Mouse (Mus musculus): ENCODE data around the gene Hoga1.

- no peak for TF ChIP-seq FLI1 (IDR thresholded peaks at IDR 0.05; ENCODE audit: low read length)
- TF ChIP-seq GATA1 (IDR thresholded peaks at IDR 0.05; ENCODE audit: borderline replicate concordance, low read length), result no peak
Measured at GRCm38 (mm10) chr19:41999688-42000283, 45.6 kb upstream of the Hoga1 start.
